Mouse (Mus musculus) layer of hippocampus, adult 2 months (tissue): ENCODE data around the gene Agpat3. TPM values are rescaled to one million over a fixed set of nuclear protein-coding genes. Genes with fewer than 3 reads are reported as not detected.

Experiments
- DNase-seq, 2 experiments: peaks; one replicate each; pipeline ENCODE4 v3.0.0; 2022; ENCODE audit warnings: low spot score in 2 of 2
- H3K27ac ChIP-seq: fragments of 200-600 bp; 2 replicates; pipeline ENCODE4 v1.8.1; 2022
- H3K4me3 ChIP-seq: fragments of 200-600 bp; 2 replicates; pipeline ENCODE4 v1.8.1; 2022; ENCODE audit warnings: mild to moderate bottlenecking
- CTCF ChIP-seq: fragments of 200-600 bp; conservative IDR thresholded peaks from 2 replicates; pipeline ENCODE4 v1.8.1; 2022; ENCODE audit warnings: antibody characterized with exemption, mild to moderate bottlenecking, moderate library complexity
- long read RNA-seq, 2 experiments: library from polyadenylated mRNA; stranded (forward); transcript quantifications; one replicate each; pipeline ENCODE4 v2.0.0; 2021; ENCODE audit warnings: borderline mapping rate in 2 of 2
- total RNA-seq, 2 experiments: library from RNA; stranded (reverse); gene quantifications; 2 replicates each; pipeline ENCODE4 v1.2.3; 2021

The Agpat3 gene
- 100 to 1,000 TPM; 207 to 216 TPM for total RNA-seq
- long read RNA-seq, experiment 1, full-length matches to known transcripts: 40 of 243 reads
- long read RNA-seq, experiment 1, partial matches to known transcripts: 1 of 243 reads
- long read RNA-seq, experiment 1, other reads (novel, unspliced or antisense): 202 of 243 reads
- long read RNA-seq, experiment 2, full-length matches to known transcripts: 54 of 326 reads
- long read RNA-seq, experiment 2, partial matches to known transcripts: 6 of 326 reads
- long read RNA-seq, experiment 2, other reads (novel, unspliced or antisense): 266 of 326 reads

DNA sequence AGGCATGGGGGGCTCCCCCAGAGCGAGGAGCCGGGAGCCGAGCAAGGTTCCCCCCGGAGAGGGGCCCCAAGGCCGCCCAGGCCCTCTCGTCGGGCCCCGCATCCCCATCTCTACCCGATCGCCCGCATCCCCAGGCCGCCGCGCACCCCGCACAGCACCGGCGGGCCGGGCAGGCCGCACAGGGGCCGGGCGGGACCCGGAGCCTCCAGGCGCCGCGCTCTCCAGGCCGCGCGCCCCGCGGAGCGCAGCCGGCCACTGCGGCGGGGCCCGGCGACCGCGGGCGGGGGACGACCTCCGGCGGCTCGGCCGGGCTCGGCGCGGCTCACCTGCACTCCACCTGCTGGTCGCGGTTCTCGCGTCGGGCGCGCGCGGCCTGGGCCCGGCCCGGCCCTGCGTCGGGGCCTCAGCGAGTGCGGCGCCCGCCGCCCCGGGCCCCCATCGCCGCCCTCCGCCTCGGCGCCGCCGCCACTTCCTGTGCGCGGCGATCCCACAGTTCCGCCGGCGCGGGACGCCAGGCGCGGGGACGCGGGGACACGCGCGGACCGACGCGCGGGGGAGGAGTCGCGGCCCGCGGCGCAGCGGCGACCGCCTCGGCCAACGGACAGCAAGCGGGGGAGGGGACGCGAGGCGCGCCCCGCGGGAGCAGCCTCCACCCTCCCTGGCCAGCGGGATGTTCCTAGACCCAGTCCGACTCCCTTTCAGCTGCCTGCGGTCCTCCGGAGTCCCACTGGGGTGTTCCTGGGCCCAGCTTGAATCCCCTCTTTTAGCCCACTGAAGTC, at the start of gene Agpat3:
TSS of gene Agpat3 (minus strand) at position 603 of the 779 bp plus-strand sequence.
- peak within 1 kb of the TSS; percentile 96 for H3K27ac ChIP-seq
- DNase-seq: peak in 1 of 2 experiments; percentile 50
- TF ChIP-seq CTCF: peak; percentile 33
- peak within 1 kb of the TSS; percentile 84 for H3K4me3 ChIP-seq

DNA sequence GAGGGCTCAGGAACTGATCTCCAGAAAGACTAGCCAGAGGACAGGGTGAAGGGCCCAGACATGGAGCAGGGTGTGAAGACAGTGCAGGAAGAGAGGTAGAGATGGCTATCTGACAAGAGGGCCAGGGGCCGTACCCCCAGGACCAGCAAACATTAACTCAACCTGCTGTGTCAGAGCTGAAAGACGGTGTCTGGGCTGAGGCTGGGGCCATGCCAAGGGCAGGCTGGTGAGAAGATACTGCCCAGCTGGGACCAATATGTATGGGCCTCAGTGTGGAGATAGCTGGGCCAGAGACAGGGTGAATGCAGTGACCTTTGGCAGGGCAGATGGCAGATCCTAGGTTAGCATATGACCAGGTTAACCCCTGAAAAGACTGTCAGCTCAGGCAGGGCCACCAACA, 48.8 kb upstream of the Agpat3 start:
- Histone ChIP-seq H3K4me3 (no peak overlapping the region), H3K27ac (no peak overlapping the region)
- TF ChIP-seq CTCF: no peak
- DNase-seq: no peak

DNA sequence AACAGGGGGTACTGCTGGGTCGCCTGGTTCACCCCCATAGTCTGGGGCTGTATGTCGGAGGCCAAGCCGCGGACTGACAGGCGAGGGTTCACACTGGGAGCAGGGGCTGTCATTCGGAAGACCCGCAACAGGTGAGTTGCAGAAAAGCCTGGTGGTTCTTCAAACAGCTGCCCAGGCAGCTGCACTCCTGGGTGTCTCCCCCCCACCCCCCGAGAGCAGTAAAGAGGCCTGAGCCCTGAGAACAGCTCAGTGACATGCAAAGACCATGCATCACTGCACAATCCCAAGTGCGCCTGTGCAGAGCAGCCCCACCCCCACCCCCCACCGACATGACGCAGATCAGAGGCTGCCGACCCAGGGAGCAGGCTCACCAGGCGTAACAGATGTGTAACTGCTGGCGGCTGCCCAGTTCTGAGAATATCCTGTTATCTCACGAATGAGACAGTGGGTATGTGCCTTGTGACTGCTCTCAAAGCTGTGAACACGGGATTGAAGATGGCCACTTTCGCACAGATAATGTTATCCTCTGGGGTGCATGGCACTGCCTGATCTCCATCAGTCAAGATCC, 46.9 kb upstream of the Agpat3 start:
- peak in 1 of 2 experiments; percentile 41 for DNase-seq

DNA sequence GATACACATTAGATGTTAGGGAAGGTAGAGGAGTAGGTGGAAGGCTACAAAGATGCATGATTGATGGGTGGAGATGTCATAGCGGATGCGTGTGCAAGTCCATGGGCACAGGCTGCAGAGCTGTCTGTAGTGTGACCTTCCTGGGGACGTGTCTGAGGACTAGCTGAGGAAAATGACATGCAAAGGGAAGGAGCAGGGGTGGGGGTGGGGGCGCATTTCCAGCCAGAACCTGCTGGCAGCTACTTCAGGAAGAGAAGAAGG, 44.3 kb upstream of the Agpat3 start:
- Histone ChIP-seq H3K4me3 (no peak overlapping the region), H3K27ac (peak overlapping the region; percentile 32; the same call in 1 of the 2 replicates)
- peak; percentile 2; the same call in 1 of the 2 replicates for TF ChIP-seq CTCF
- DNase-seq: no peak

More for the DNA sequence above, 46.9 kb upstream of the Agpat3 start:
- Histone ChIP-seq H3K4me3 (no peak overlapping the region), H3K27ac (peak overlapping the region; percentile 79)
- TF ChIP-seq CTCF: no peak

DNA sequence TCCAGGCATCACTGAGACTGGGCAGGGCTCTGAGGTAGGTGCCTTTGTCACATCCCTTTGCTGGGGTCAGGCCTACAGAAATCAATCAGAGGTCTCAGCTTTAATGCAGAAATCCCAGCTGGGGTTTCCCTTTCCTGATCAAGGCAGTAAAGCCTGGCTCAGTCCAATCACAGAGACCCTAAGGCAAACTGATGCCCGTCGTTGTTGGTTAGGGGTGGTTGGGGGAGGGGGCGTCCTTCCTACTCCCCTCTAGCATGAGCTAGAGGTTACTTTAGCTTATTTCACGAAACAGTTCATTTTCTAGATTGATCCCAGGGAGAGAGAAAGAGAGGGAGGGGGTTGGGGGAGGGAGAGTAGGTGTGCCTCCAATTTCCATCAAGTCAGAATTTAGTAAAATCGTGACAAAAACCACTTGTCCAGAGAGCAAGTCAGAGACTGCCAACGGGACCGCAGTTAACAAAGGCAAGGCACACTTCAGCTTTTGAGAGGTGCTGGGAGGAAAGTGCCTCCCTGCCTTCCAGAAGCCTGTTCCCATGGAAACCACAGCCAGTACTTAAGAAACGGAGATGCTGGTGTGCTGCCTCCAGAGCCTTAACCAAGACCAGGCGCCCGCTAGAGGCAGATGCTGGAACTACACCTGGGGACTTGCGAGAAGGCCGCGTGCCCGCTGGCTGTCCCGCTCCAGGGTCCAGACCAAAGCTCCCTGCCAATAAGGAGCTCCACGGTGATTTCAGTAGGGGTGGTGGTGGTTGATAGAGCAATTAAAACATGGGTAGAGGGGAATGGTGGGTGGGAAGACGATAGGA, 43.7 kb upstream of the Agpat3 start:
- peak; percentile 98 for TF ChIP-seq CTCF
- no peak overlapping the region for H3K4me3 ChIP-seq

DNA sequence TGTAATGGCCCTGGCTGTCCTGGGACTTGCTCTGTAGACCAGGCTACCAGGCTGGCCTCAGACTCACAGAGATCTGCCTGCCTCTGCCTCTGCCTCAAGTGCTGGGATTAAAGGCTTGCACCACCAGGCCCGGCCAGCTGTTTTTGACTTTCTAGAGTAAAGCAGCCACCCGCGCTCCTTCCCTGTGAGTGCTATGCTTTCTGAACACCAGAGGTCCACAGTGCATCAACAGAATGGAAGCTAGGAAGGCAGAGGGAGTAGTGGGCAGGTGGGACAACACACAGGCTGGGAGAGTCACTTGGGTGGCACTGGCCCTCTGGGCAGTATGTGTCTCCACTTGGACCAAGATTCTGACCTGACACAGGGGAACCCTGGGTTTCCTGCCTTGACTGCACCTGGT, 43.1 kb upstream of the Agpat3 start:
- no peak overlapping the region for H3K27ac ChIP-seq
- H3K4me3 ChIP-seq: no peak overlapping the region
- DNase-seq: no peak
- peak; percentile 30; the same call in 1 of the 2 replicates for TF ChIP-seq CTCF

More for the DNA sequence above, 43.7 kb upstream of the Agpat3 start:
- DNase-seq: peak; percentile 93 to 99
- peak overlapping the region; percentile 32; the same call in 1 of the 2 replicates for H3K27ac ChIP-seq

DNA sequence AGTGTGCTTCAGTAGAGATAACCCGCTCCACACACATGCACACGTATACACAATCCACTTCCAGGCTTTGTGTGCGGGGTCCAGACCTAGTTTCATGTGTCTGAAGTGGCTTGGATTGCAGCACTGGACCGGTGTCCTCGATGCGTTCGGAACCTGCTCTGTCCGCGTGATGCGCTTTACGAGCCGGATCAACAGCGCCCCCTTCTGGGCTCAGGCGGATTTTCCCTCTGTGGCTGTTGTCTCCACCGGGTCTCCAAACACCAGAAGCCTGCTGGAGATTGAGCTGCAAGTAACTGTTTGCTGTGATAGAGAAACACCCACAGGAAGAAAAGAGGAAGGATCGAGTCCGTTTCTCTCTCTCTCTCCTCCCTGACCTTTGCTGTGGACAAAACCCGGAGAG, 39.8 kb upstream of the Agpat3 start:
- DNase-seq: peak; percentile 69 to 85
- peak; percentile 95 for TF ChIP-seq CTCF
- H3K4me3 ChIP-seq: no peak overlapping the region
- H3K27ac ChIP-seq: no peak overlapping the region

DNA sequence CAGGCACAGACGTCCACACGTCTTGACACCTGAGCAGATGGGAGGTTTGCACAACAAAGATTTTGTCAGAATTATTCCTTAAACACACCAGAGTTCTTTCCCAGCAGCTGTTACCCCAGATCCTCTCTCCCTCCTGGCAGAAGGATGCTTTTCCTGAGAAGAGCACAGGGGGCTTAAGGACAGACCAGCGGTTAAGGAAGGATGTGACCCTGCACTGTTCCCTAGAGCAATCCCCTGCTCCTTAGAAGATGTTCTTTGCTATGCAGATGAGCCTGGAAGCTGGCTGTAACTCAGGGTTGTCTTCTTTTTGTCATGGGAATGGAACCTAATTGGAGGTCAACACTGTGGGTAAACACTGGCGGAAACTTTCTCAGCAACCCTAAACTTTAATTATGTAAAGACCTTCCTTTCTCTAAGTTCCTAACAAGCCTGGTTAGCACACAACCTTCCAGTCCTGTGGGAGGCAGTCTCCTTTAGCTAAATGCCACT, 38.7 kb upstream of the Agpat3 start:
- DNase-seq: no peak
- TF ChIP-seq CTCF: no peak
- no peak overlapping the region for H3K4me3 ChIP-seq
- H3K27ac ChIP-seq: no peak overlapping the region

DNA sequence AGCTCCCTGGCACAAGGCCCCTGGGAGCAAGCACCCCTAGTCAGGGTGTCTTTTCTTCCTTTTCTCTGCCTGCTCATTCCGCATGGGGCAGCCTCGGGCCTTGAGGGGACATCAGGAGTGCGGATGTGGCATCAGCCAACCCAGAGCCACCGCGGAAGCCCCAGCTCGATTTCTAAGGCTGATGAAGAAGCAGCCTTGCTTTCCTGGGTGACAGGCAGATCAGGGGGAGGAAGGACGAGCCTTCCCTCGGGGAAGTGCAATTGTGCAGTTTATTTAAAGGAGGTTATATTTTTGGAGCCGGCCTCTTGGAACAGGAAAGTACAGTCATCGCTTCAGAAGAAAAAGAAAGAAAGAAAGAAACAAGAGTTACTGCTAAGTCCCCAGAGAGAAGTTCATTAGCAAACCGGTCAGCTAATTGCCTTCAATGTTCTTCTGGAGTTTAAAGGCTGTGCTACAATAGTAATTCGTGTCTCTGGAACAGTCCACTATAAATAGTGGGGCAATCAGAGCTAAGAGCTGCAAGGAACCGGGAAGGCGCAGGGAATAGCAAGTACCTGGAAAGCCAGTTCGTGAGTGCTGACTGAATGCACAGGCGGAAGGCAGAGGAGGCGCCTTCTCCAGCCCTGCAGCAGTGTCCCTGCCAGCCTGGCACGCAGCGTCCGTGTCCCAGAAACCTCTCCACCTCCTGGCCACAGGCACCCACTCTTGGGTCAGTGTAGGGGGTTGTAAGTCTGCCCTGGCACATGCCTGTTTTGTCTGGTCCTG, 36.1 kb upstream of the Agpat3 start:
- peak; percentile 20; the same call in 1 of the 2 replicates for TF ChIP-seq CTCF
- peak overlapping the region; percentile 20; the same call in 1 of the 2 replicates for H3K4me3 ChIP-seq
- DNase-seq: peak; percentile 54 to 57
- H3K27ac ChIP-seq: peak overlapping the region; percentile 84

DNA sequence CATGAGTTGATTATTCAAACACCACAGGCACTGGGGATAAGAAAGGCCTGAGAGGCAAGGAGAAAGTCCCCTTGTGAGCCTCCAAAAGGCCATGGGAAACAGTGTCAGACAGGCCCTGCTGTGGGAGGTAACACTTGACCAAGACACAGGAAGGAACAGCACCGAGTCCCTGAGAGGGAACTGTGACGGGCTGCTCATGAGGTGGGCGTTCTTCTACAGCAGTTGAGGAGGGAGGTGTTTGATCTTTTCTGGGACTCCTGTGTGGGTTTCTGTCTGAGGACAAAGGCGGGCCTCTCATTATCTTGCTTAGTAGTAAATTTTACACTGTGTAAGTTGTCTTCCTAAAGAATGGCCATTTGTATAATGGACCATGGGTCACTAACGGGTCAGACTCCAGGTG, 33.2 kb upstream of the Agpat3 start:
- no peak for TF ChIP-seq CTCF
- Histone ChIP-seq H3K4me3 (no peak overlapping the region), H3K27ac (no peak overlapping the region)
- no peak for DNase-seq

DNA sequence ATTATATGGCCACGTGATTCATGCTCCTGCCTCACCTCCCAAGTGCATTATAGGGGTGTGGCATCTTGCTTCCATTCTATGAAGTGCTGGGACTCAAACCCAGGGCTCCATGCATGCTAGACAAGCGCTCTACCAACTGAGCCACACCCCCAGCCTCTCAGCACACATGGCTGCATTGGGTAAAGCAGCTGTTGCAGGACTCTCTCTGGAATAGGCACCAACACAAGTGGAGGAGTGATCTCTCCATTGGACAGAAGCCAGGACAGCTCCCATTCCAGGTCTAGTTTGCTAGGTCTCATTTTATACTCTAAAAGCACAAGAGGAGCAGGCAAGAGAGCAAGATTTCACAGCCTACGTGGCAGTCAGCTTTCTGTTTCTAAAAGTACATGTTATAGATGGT, 31.3 kb upstream of the Agpat3 start:
- TF ChIP-seq CTCF: no peak
- no peak overlapping the region for H3K4me3 ChIP-seq
- H3K27ac ChIP-seq: no peak overlapping the region
- DNase-seq: no peak

DNA sequence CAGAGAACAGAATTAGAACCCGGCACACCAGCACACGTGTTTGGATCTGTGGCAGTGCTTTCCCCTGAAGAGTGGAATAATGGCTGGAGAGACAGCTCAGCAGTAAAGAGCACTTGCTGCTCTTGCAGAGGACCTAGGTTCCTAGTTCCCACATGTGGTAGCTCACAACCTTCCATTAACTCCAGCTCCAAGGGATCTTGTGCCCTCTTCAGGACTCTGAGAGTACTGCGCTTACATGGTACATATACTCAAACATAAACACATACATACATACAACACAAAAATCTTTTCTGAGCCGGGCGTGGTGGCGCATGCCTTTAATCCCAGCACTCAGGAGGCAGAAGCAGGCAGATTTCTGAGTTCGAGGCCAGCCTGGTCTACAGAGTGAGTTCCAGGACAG, 26.2 kb upstream of the Agpat3 start:
- TF ChIP-seq CTCF: peak; percentile 51
- no peak overlapping the region for H3K4me3 ChIP-seq
- H3K27ac ChIP-seq: no peak overlapping the region
- no peak for DNase-seq
